Mouse (Mus musculus) myocyte (in vitro differentiated cells): ENCODE measurements at regions not wholly inside any gene's neighbourhood (a gene's known extent, or its start where the extent isn't known, plus 50 kb on each side); places are given as distances from the start of the nearest gene placed in this dataset.

Experiments
- H3K27me3 ChIP-seq: one replicate; pipeline ENCODE4 v1.6.1; 2011; ENCODE audit not compliant: control insufficient read depth, insufficient read depth, insufficient read length
- H3K36me3 ChIP-seq: one replicate; pipeline ENCODE4 v1.6.1; 2011; ENCODE audit not compliant: control insufficient read depth, insufficient read depth
- H3K4me2 ChIP-seq: one replicate; pipeline ENCODE4 v1.6.1; 2011; ENCODE audit warnings: low read depth, control low read depth
- H3K4me3 ChIP-seq: one replicate; pipeline ENCODE4 v1.5.1; 2011; ENCODE audit warnings: mild to moderate bottlenecking, control low read depth, moderate library complexity
- H3K79me2 ChIP-seq: one replicate; pipeline ENCODE4 v1.6.1; 2011; ENCODE audit not compliant: control insufficient read depth, insufficient read depth
- H3ac ChIP-seq: one replicate; pipeline ENCODE4 v1.6.1; 2011; ENCODE audit not compliant: control insufficient read depth, insufficient read length
- CEBPB ChIP-seq: IDR thresholded peaks from 2 replicates; pipeline ENCODE4 v1.6.1; 2011; ENCODE audit warnings: mild to moderate bottlenecking, moderate library complexity; ENCODE audit not compliant: poor library complexity, insufficient read depth, severe bottlenecking
- E2F4 ChIP-seq: IDR thresholded peaks from one replicate; pipeline ENCODE4 v1.6.1; 2011; ENCODE audit warnings: mild to moderate bottlenecking, control low read depth, moderate library complexity; ENCODE audit not compliant: insufficient read depth
- MAX ChIP-seq: IDR thresholded peaks from one replicate; pipeline ENCODE4 v1.6.1; 2011; ENCODE audit warnings: low read depth, mild to moderate bottlenecking, control low read depth
- MYOD1 ChIP-seq, 3 experiments: IDR thresholded peaks; one replicate each; pipeline ENCODE4 v1.6.1; 2011; ENCODE audit warnings: control low read depth in 2 of 3, low read depth in 2 of 3, mild to moderate bottlenecking in 2 of 3, moderate library complexity in 1 of 3; ENCODE audit not compliant: insufficient read length in 2 of 3, control insufficient read depth in 1 of 3
- MYOG ChIP-seq, 3 experiments: IDR thresholded peaks; one replicate each; pipeline ENCODE4 v1.6.1; 2011; ENCODE audit warnings: control low read depth in 2 of 3, low read depth in 2 of 3, mild to moderate bottlenecking in 2 of 3; ENCODE audit not compliant: insufficient read length in 2 of 3, control insufficient read depth in 1 of 3, insufficient read depth in 1 of 3
- POLR2AphosphoS2 ChIP-seq: IDR thresholded peaks from one replicate; pipeline ENCODE4 v1.6.1; 2011; ENCODE audit warnings: low read depth, control low read depth; ENCODE audit not compliant: insufficient read length
- REST ChIP-seq: IDR thresholded peaks from one replicate; pipeline ENCODE4 v1.6.1; 2011; ENCODE audit warnings: mild to moderate bottlenecking, control low read depth, moderate library complexity; ENCODE audit not compliant: insufficient read depth, insufficient read length
- SRF ChIP-seq: IDR thresholded peaks from one replicate; pipeline ENCODE4 v1.6.1; 2011; ENCODE audit warnings: low read depth; ENCODE audit not compliant: control insufficient read depth, insufficient read length
- TCF12 ChIP-seq: IDR thresholded peaks from one replicate; pipeline ENCODE4 v1.6.1; 2011; ENCODE audit warnings: mild to moderate bottlenecking, control low read depth; ENCODE audit not compliant: poor library complexity, insufficient read depth, severe bottlenecking
- TCF3 ChIP-seq: IDR thresholded peaks from one replicate; pipeline ENCODE4 v1.6.1; 2011; ENCODE audit warnings: low read depth, control low read depth; ENCODE audit not compliant: insufficient read length
- USF1 ChIP-seq: IDR thresholded peaks from one replicate; pipeline ENCODE4 v1.6.1; 2011; ENCODE audit warnings: low read depth, mild to moderate bottlenecking, control low read depth, moderate library complexity

- H3K79me2 ChIP-seq = no peaks in the 10 kb centered on the region
- no peaks in the 10 kb centered on the region for H3K27me3 ChIP-seq
- H3K4me2 ChIP-seq = no peak overlapping the region
- no peak overlapping the region for H3ac ChIP-seq
- H3K36me3 ChIP-seq = no peaks in the 10 kb centered on the region
- no peak for TF ChIP-seq E2F4
- no peak for TF ChIP-seq MYOD1 (IDR thresholded peaks at IDR 0.05; ENCODE audit: control insufficient read depth in 1 of 3, insufficient read length in 2 of 3, low read depth in 2 of 3)
- TF ChIP-seq TCF3 = no peak
- no peak for TF ChIP-seq TCF12
- TF ChIP-seq MYOG (IDR thresholded peaks at IDR 0.05; ENCODE audit: control insufficient read depth in 1 of 3, insufficient read depth in 1 of 3, insufficient read length in 2 of 3, low read depth in 2 of 3) = no peak
- no peak for TF ChIP-seq USF1
- no peak for TF ChIP-seq MAX
- no peak for TF ChIP-seq REST
- no peak for TF ChIP-seq CEBPB
- no peak for TF ChIP-seq POLR2AphosphoS2
- no peak for TF ChIP-seq SRF
- H3K4me3 ChIP-seq = no peak overlapping the region
Observed at GRCm38 (mm10) chr7:71936690-71937089, 369.7 kb downstream of the Mctp2 start.
